Mouse (Mus musculus): ENCODE measurements at regions not wholly inside any gene's neighbourhood (a gene's known extent, or its start where the extent isn't known, plus 50 kb on each side); places are given as distances from the start of the nearest gene placed in this dataset.

- intact Hi-C loops (cut with DNase I) = no loop called here
- no peak for DNase-seq (ENCODE audit: low spot score in 2 of 2)
These were observed 84.4 kb downstream of the Tspan8 start for GRCm38 (mm10) chr10:115901070-115901469.

- intact Hi-C loops (cut with DNase I) = no loop called here
- DNase-seq (ENCODE audit: low spot score in 2 of 2) = no peak
These were observed 86.4 kb downstream of the Tspan8 start for GRCm38 (mm10) chr10:115903049-115903448.

GRCm38 (mm10) chr10:115921032-115921431, 97.0 kb upstream of the Ptprr start:
- no peak for DNase-seq (ENCODE audit: low spot score in 2 of 2)
- intact Hi-C loops (cut with DNase I) = loop anchor here (5.0 to 10.0 kb wide), 2 partner anchors 276 to 394 kb away; no protein-coding TSS in a partner anchor

All from left cerebral cortex, postnatal 36 days (tissue).